Mouse (Mus musculus) hindbrain, embryonic 15.5 days (tissue): ENCODE data around the gene Tifab. TPM values are rescaled to one million over a fixed set of nuclear protein-coding genes. Genes with fewer than 3 reads are reported as not detected.

Experiments
- ATAC-seq: fragments of 200-750 bp; cut with Nextera tagmentation; 2 replicates; pipeline ENCODE4 v1.8.0; 2017; ENCODE audit warnings: low read depth, moderate number of reproducible peaks, moderate TSS enrichment; ENCODE audit not compliant: low FRiP score
- H3K27ac ChIP-seq: fragments of 300-500 bp; sonication (generic); replicated peaks from 2 replicates; pipeline ENCODE4 v1.5.1; 2015; ENCODE audit warnings: mild to moderate bottlenecking, inconsistent platforms
- H3K27me3 ChIP-seq: fragments of 300-500 bp; sonication (generic); 2 replicates; pipeline ENCODE4 v1.6.1; 2015; ENCODE audit warnings: control low read depth, inconsistent platforms
- H3K36me3 ChIP-seq: fragments of 300-500 bp; sonication (generic); 2 replicates; pipeline ENCODE4 v1.6.1; 2015; ENCODE audit warnings: control low read depth, inconsistent platforms
- H3K4me1 ChIP-seq: fragments of 300-500 bp; sonication (generic); replicated peaks from 2 replicates; pipeline ENCODE4 v1.6.1; 2015; ENCODE audit warnings: control low read depth, inconsistent platforms
- H3K4me2 ChIP-seq: fragments of 300-500 bp; sonication (generic); 2 replicates; pipeline ENCODE4 v1.6.1; 2015; ENCODE audit warnings: moderate library complexity, mild to moderate bottlenecking, inconsistent platforms
- H3K4me3 ChIP-seq: fragments of 300-500 bp; sonication (generic); 2 replicates; pipeline ENCODE4 v1.5.1; 2015; ENCODE audit warnings: mild to moderate bottlenecking, inconsistent platforms
- H3K9ac ChIP-seq: fragments of 300-500 bp; sonication (generic); 2 replicates; pipeline ENCODE4 v1.6.1; 2015; ENCODE audit warnings: inconsistent platforms
- H3K9me3 ChIP-seq: fragments of 300-500 bp; sonication (generic); 2 replicates; pipeline ENCODE4 v1.6.1; 2016; ENCODE audit warnings: control low read depth, inconsistent platforms
- WGBS: fragments of 180-500 bp; shearing (Covaris S2); methylation state at CpG from one replicate; pipeline ENCODE4 v1.1.7; 2015; 5-methylcytosine and 5-hydroxymethylcytosine counted together
- polyA plus RNA-seq: library from polyadenylated mRNA; unstranded; fragments of >200 nt; fragmentation: Nextera tagmentation; extraction: Ambion mirVana; gene quantifications from 2 replicates; pipeline ENCODE4 v1.2.1, GENCODE M21; 2015

Tifab gene
- polyA plus RNA-seq, 1 experiment from 2014 or later = 0.95 TPM

- WGBS = 70% methylated on average over 5 of the region's 5 CpGs
- no peaks in the 10 kb centered on the region for H3K27me3 ChIP-seq
- H3K36me3 ChIP-seq = no peaks in the 10 kb centered on the region
- no peaks in the 10 kb centered on the region for H3K9me3 ChIP-seq
- no peak overlapping the region for H3K9ac ChIP-seq
- no peak overlapping the region for H3K4me3 ChIP-seq
- H3K4me1 ChIP-seq = peaks cover 9% of the 10 kb centered on the region; the same call in 1 of the 2 replicates
- no peak overlapping the region for H3K27ac ChIP-seq
- no peak for ATAC-seq
- no peak overlapping the region for H3K4me2 ChIP-seq
These were observed 23.6 kb downstream of the Tifab start for GRCm38 (mm10) chr13:56155048-56155447.

- 72% methylated on average over 7 of the region's 7 CpGs for WGBS
- Histone ChIP-seq H3K4me3 (no peak overlapping the region), H3K9ac (no peak overlapping the region), H3K27me3 (no peaks in the 10 kb centered on the region), H3K9me3 (no peaks in the 10 kb centered on the region), H3K4me1 (peaks cover 9% of the 10 kb centered on the region; the same call in 1 of the 2 replicates), H3K4me2 (no peak overlapping the region), H3K36me3 (no peaks in the 10 kb centered on the region), H3K27ac (no peak overlapping the region)
- ATAC-seq = no peak
These were observed 25.8 kb downstream of the Tifab start for GRCm38 (mm10) chr13:56152773-56153460.

- WGBS = 52% methylated on average over 22 of the region's 22 CpGs
- Histone ChIP-seq H3K27ac (no peak overlapping the region), H3K4me3 (no peak overlapping the region), H3K4me2 (no peak overlapping the region), H3K9me3 (no peaks in the 10 kb centered on the region), H3K36me3 (no peaks in the 10 kb centered on the region), H3K9ac (no peak overlapping the region), H3K27me3 (no peaks in the 10 kb centered on the region), H3K4me1 (peaks cover 9% of the 10 kb centered on the region; the same call in 1 of the 2 replicates)
- peak; percentile 76; the same call in 1 of the 2 replicates for ATAC-seq
These were observed 27.1 kb downstream of the Tifab start for GRCm38 (mm10) chr13:56151404-56152226.

GRCm38 (mm10) chr13:56145523-56145922 is 33.2 kb downstream of the Tifab start:
- WGBS = 44% methylated on average over 3 of the region's 3 CpGs
- H3K4me2 ChIP-seq = no peak overlapping the region
- H3K36me3 ChIP-seq = no peaks in the 10 kb centered on the region
- no peaks in the 10 kb centered on the region for H3K27me3 ChIP-seq
- ATAC-seq = no peak
- no peak overlapping the region for H3K27ac ChIP-seq
- no peak overlapping the region for H3K9ac ChIP-seq
- no peak overlapping the region for H3K4me3 ChIP-seq
- no peaks in the 10 kb centered on the region for H3K4me1 ChIP-seq
- no peaks in the 10 kb centered on the region for H3K9me3 ChIP-seq

GRCm38 (mm10) chr13:56144021-56144420 is 34.7 kb downstream of the Tifab start:
- Histone ChIP-seq H3K36me3 (no peaks in the 10 kb centered on the region), H3K4me1 (no peaks in the 10 kb centered on the region)
- WGBS = 63% methylated on average over 2 of the region's 2 CpGs

GRCm38 (mm10) chr13:56143151-56143513 is 35.6 kb downstream of the Tifab start:
- no peak overlapping the region for H3K9ac ChIP-seq
- H3K4me3 ChIP-seq = no peak overlapping the region
- no peak for ATAC-seq
- no peaks in the 10 kb centered on the region for H3K27me3 ChIP-seq
- no peak overlapping the region for H3K27ac ChIP-seq
- H3K9me3 ChIP-seq = no peaks in the 10 kb centered on the region
- 12% methylated on average over 7 of the region's 7 CpGs for WGBS
- H3K4me2 ChIP-seq = no peak overlapping the region
- no peaks in the 10 kb centered on the region for H3K4me1 ChIP-seq
- no peaks in the 10 kb centered on the region for H3K36me3 ChIP-seq

More at GRCm38 (mm10) chr13:56144021-56144420, 34.7 kb downstream of the Tifab start:
- H3K27me3 ChIP-seq = no peaks in the 10 kb centered on the region
- no peak for ATAC-seq
- no peak overlapping the region for H3K27ac ChIP-seq
- no peak overlapping the region for H3K4me3 ChIP-seq
- no peak overlapping the region for H3K4me2 ChIP-seq
- no peaks in the 10 kb centered on the region for H3K9me3 ChIP-seq
- H3K9ac ChIP-seq = no peak overlapping the region

- no peaks in the 10 kb centered on the region for H3K4me1 ChIP-seq
- no peaks in the 10 kb centered on the region for H3K9me3 ChIP-seq
- H3K27me3 ChIP-seq = no peaks in the 10 kb centered on the region
- no peak overlapping the region for H3K4me2 ChIP-seq
- H3K9ac ChIP-seq = no peak overlapping the region
- WGBS = 22% methylated on average over 10 of the region's 11 CpGs
- H3K27ac ChIP-seq = no peak overlapping the region
- no peak for ATAC-seq
- no peak overlapping the region for H3K4me3 ChIP-seq
- H3K36me3 ChIP-seq = no peaks in the 10 kb centered on the region
These were observed 36.1 kb downstream of the Tifab start for GRCm38 (mm10) chr13:56142382-56143150.

GRCm38 (mm10) chr13:56139167-56139751 is 39.4 kb downstream of the Tifab start:
- Histone ChIP-seq H3K9ac (no peak overlapping the region), H3K27me3 (no peaks in the 10 kb centered on the region), H3K9me3 (no peaks in the 10 kb centered on the region), H3K4me2 (no peak overlapping the region), H3K36me3 (no peaks in the 10 kb centered on the region), H3K4me1 (peaks cover 11% of the 10 kb centered on the region), H3K4me3 (no peak overlapping the region), H3K27ac (no peak overlapping the region)
- WGBS = 70% methylated on average over 6 of the region's 6 CpGs
- ATAC-seq = no peak

GRCm38 (mm10) chr13:56136200-56136599 is 42.5 kb downstream of the Tifab start, which contains the start of gene H2afy:
H2afy (minus strand) TSS chr13:56136361.
- Histone ChIP-seq H3K4me1 (peaks cover 32% of the 10 kb centered on the region), H3K9ac (peak within 1 kb of the TSS; percentile 93), H3K36me3 (no peaks in the 10 kb centered on the region), H3K27ac (peak within 1 kb of the TSS; percentile 87), H3K27me3 (no peaks in the 10 kb centered on the region), H3K9me3 (no peaks in the 10 kb centered on the region), H3K4me2 (peak within 1 kb of the TSS; percentile 90), H3K4me3 (peak within 1 kb of the TSS; percentile 98)
- WGBS = 84% methylated on average over 2 of the region's 2 CpGs
- ATAC-seq = no peak

- Histone ChIP-seq H3K9ac (peak overlapping the region; percentile 93), H3K27me3 (no peaks in the 10 kb centered on the region), H3K4me2 (peak overlapping the region; percentile 90), H3K4me1 (peaks cover 32% of the 10 kb centered on the region), H3K36me3 (no peaks in the 10 kb centered on the region), H3K9me3 (no peaks in the 10 kb centered on the region), H3K27ac (peak overlapping the region; percentile 87), H3K4me3 (peak overlapping the region; percentile 98)
- peak; percentile 89 for ATAC-seq
- 1% methylated on average over 66 of the region's 89 CpGs for WGBS
These were observed 43.2 kb downstream of the Tifab start for GRCm38 (mm10) chr13:56135231-56136052.
